In the genomic region with DNA sequence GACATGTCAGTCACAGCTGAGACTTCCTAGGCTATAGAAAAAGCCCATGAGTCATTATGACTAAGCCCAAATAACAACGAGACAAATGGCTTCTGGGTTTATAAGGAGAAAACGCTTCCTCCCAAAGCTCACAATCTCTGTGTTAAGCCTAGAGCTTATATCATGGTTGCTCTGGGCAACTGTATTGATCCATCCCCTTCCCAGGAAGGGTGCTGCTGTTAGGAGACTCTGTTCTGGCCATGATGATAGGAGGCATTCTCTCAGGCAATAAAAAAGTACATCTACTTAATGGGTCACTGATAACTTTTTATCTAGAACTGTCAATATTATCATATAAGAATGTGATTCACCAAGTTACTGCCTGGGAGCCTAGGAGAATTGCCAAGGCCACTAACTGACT, we compare ENCODE assay signal across 20 mouse cellular contexts.
A peak's percentile ranks its signal among the peaks of the same experiment; 100 is the strongest.
DNase-seq lines count a peak whose midpoint lies in the region; TF ChIP-seq lines count a peak whose summit lies in the region.
"Had no signal": no experiment of that assay in that cellular context is flagged by ENCODE, and none has a peak within 500 bp of the region (broad histone marks: within the 10 kb centered on the region; RNA-seq: fewer than 3 reads in every experiment).

No protein-coding gene starts in this region.

- H3K27ac ChIP-seq in kidney, adult 2 months (ENCODE audit: insufficient read depth, low read depth, low read length) = no peak overlapping the region
- H3K27ac ChIP-seq: embryonic facial prominence, embryonic 10.5 days; gastrocnemius, adult 2 months; heart, embryonic 13.5 days; limb, embryonic 10.5 days; midbrain, embryonic 13.5 days had no signal

- no peaks in the 10 kb centered on the region for H3K27me3 ChIP-seq in myocyte (ENCODE audit: control insufficient read depth, insufficient read depth, insufficient read length)
- no peaks in the 10 kb centered on the region for H3K27me3 ChIP-seq in kidney, adult 2 months (replicated peaks; ENCODE audit: control insufficient read depth, insufficient read depth, low read length)
- H3K27me3 ChIP-seq: CH12.LX; heart, embryonic 13.5 days; midbrain, embryonic 13.5 days had no signal

- H3K4me1 ChIP-seq in kidney, adult 2 months (ENCODE audit: control insufficient read depth, insufficient read depth, low read length) = no peaks in the 10 kb centered on the region
- H3K4me1 ChIP-seq: embryonic facial prominence, embryonic 10.5 days; heart, embryonic 13.5 days; limb, embryonic 10.5 days; midbrain, embryonic 13.5 days had no signal

- no peaks in the 10 kb centered on the region for H3K36me3 ChIP-seq in myocyte (ENCODE audit: control insufficient read depth, insufficient read depth)
- H3K36me3 ChIP-seq in kidney, adult 2 months (ENCODE audit: control insufficient read depth, insufficient read depth, low read length) = no peaks in the 10 kb centered on the region
- H3K36me3 ChIP-seq: embryonic facial prominence, embryonic 10.5 days; heart, embryonic 13.5 days; limb, embryonic 10.5 days; midbrain, embryonic 13.5 days had no signal

- peak overlapping the region; percentile 44 for H3K4me2 ChIP-seq in myocyte (ENCODE audit: low read depth)
- H3K4me2 ChIP-seq: heart, embryonic 13.5 days; midbrain, embryonic 13.5 days had no signal

- H3K79me2 ChIP-seq in myocyte (ENCODE audit: control insufficient read depth, insufficient read depth) = no peaks in the 10 kb centered on the region

- H3ac ChIP-seq in myocyte (ENCODE audit: control insufficient read depth, insufficient read length) = no peak overlapping the region

- TF ChIP-seq CTCF in kidney, adult 2 months (conservative IDR thresholded peaks at IDR 0.05; ENCODE audit: insufficient read depth, insufficient read length, low read depth, low read length) = no peak

- 77% methylated on average over 2 of the region's 2 CpGs for WGBS in kidney, adult 2 months

- no peak overlapping the region for H3K4me3 ChIP-seq in myocyte
- H3K4me3 ChIP-seq in kidney, adult 2 months (ENCODE audit: insufficient read depth, low read depth, low read length) = no peak overlapping the region
- H3K4me3 ChIP-seq: embryonic facial prominence, embryonic 10.5 days; gastrocnemius, adult 2 months; heart, embryonic 13.5 days; limb, embryonic 10.5 days; midbrain, embryonic 13.5 days had no signal

- DNase-seq in adrenal gland, adult (ENCODE audit: inconsistent age in 2 of 2, low spot score in 1 of 2) = peak; percentile 56 to 65
- DNase-seq in adrenal gland, postnatal 10 days = no peak
- peak; percentile 21 for DNase-seq in ovary, adult 18-20 months (ENCODE audit: low spot score)
- no peak for DNase-seq in ovary, postnatal 36 days (ENCODE audit: low spot score)
- DNase-seq in kidney, adult 2 months = no peak
- no peak for DNase-seq in cerebellum, postnatal 10 days
- no peak for DNase-seq in gastrocnemius, adult 18-20 months (ENCODE audit: low spot score)
- DNase-seq: cerebellum, adult 8-10 months; gastrocnemius, adult 2 months; heart, postnatal 36 days; liver, postnatal 0 days; lung, postnatal 10 days; right cerebral cortex, postnatal 4 days; thymus, adult 18-20 months had no signal

- no peak for TF ChIP-seq POLR2A in myocyte (IDR thresholded peaks at IDR 0.05; ENCODE audit: insufficient read length, low read depth)
- no peak for TF ChIP-seq POLR2A in kidney, adult 2 months (IDR thresholded peaks at IDR 0.05; ENCODE audit: low read depth, low read length)

TF ChIP-seq in myocyte, 11 proteins besides CTCF, POLR2A, EP300 and RAD21:
- TF ChIP-seq MYOG (IDR thresholded peaks at IDR 0.05; ENCODE audit: control insufficient read depth in 1 of 3, insufficient read depth in 1 of 3, insufficient read length in 2 of 3, low read depth in 2 of 3) = no peak
- TF ChIP-seq E2F4 (IDR thresholded peaks at IDR 0.05; ENCODE audit: insufficient read depth) = no peak
- TF ChIP-seq USF1 (IDR thresholded peaks at IDR 0.05; ENCODE audit: low read depth) = no peak
TF ChIP-seq in myocyte: peak in this region for 0.

Comparison
In these comparisons a context has a peak if more than half of its experiments do, and no peak if none do; other contexts are left out.
1. DNase-seq: peak in adrenal gland, adult (2 of 2) and ovary, adult 18-20 months (single experiment); none in adrenal gland, postnatal 10 days (single experiment), ovary, postnatal 36 days (single experiment), kidney, adult 2 months (single experiment), cerebellum, postnatal 10 days (0 of 2) and gastrocnemius, adult 18-20 months (single experiment).